8 mouse cellular contexts compared by ENCODE assay signal in the genomic region with DNA sequence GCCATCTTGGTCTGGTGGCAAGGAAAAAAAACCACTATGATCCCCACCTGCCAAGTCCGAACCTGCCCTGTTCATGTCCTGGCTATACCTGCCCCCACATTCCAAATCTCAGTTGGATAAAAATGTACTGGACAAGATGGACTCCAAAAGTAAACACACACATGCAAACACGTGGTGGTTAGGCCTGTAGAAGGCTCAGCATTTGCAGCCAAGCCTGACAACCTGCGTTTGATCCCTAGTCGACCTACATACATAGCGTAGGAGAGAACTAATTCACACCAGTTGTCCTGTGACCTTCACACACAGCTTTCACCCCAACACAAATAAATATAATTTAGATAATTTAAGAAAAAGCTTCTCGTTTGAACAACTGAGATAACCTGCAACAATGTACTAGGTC. TPM values are rescaled to one million over a fixed set of nuclear protein-coding genes. Genes with fewer than 3 reads are reported as not detected.
DNase-seq lines count a peak whose midpoint lies in the region; ATAC-seq and TF ChIP-seq lines count a peak whose summit lies in the region.

No protein-coding gene starts in this region.

- peak overlapping the region; percentile 46; the same call in 1 of the 2 replicates for H3K4me3 ChIP-seq in heart, embryonic 12.5 days
- H3K4me3 ChIP-seq in heart, adult 2 months, result no peak overlapping the region; the same call in 1 of the 2 replicates
- H3K4me3 ChIP-seq in C2C12 (ENCODE audit: insufficient read depth, poor library complexity, severe bottlenecking), result peak overlapping the region; percentile 6
- H3K4me3 ChIP-seq in forebrain, embryonic 12.5 days (replicated peaks), result peak overlapping the region; percentile 13; the same call in 1 of the 2 replicates
- H3K4me3 ChIP-seq in liver, embryonic 12.5 days, result no peak overlapping the region

- H3K27ac ChIP-seq in heart, embryonic 12.5 days (ENCODE audit: poor library complexity, severe bottlenecking), result no peak overlapping the region
- no peak overlapping the region for H3K27ac ChIP-seq in heart, adult 2 months
- no peak overlapping the region for H3K27ac ChIP-seq in forebrain, embryonic 12.5 days
- no peak overlapping the region for H3K27ac ChIP-seq in liver, embryonic 12.5 days

- H3K4me1 ChIP-seq in heart, embryonic 12.5 days (replicated peaks), result peaks cover 30% of the 10 kb centered on the region
- H3K4me1 ChIP-seq in heart, adult 2 months (ENCODE audit: control insufficient read depth, insufficient read depth, low read length), result peaks cover 3% of the 10 kb centered on the region; the same call in 1 of the 2 replicates
- H3K4me1 ChIP-seq in forebrain, embryonic 12.5 days, result peaks cover 26% of the 10 kb centered on the region
- H3K4me1 ChIP-seq in liver, embryonic 12.5 days, result peaks cover 44% of the 10 kb centered on the region

- no peaks in the 10 kb centered on the region for H3K36me3 ChIP-seq in heart, embryonic 12.5 days
- H3K36me3 ChIP-seq in heart, adult 2 months (ENCODE audit: control insufficient read depth, insufficient read depth, low read length), result no peaks in the 10 kb centered on the region
- no peaks in the 10 kb centered on the region for H3K36me3 ChIP-seq in C2C12 (ENCODE audit: control insufficient read depth, insufficient read depth)
- no peaks in the 10 kb centered on the region for H3K36me3 ChIP-seq in forebrain, embryonic 12.5 days (replicated peaks)
- no peaks in the 10 kb centered on the region for H3K36me3 ChIP-seq in liver, embryonic 12.5 days

- no peak for DNase-seq in heart, adult 2 months
- DNase-seq in left cerebral cortex, postnatal 10 days (ENCODE audit: extremely low spot score in 1 of 2, low spot score in 2 of 2), result no peak
- DNase-seq in adrenal gland, postnatal 14 days, result no peak
- no peak for DNase-seq in lung, postnatal 10 days

- H3ac ChIP-seq in C2C12 (ENCODE audit: control insufficient read depth, insufficient read length, low read depth), result no peak overlapping the region

- no peaks in the 10 kb centered on the region for H3K9me3 ChIP-seq in heart, embryonic 12.5 days (replicated peaks)
- no peaks in the 10 kb centered on the region for H3K9me3 ChIP-seq in forebrain, embryonic 12.5 days
- H3K9me3 ChIP-seq in liver, embryonic 12.5 days (replicated peaks), result no peaks in the 10 kb centered on the region

- TF ChIP-seq POLR2A in heart, adult 2 months (IDR thresholded peaks at IDR 0.05; ENCODE audit: insufficient read depth, low read depth, low read length), result no peak

- H3K79me3 ChIP-seq in C2C12 (ENCODE audit: low read depth), result no peaks in the 10 kb centered on the region

- no peak overlapping the region for H3K9ac ChIP-seq in heart, embryonic 12.5 days
- no peak overlapping the region for H3K9ac ChIP-seq in heart, adult 2 months (ENCODE audit: low read depth, low read length)
- no peak overlapping the region for H3K9ac ChIP-seq in forebrain, embryonic 12.5 days
- no peak overlapping the region for H3K9ac ChIP-seq in liver, embryonic 12.5 days

- H3K27me3 ChIP-seq in heart, embryonic 12.5 days (replicated peaks), result peaks cover 36% of the 10 kb centered on the region
- H3K27me3 ChIP-seq in heart, adult 2 months (ENCODE audit: control insufficient read depth, insufficient read depth, low read length), result peaks cover 12% of the 10 kb centered on the region
- H3K27me3 ChIP-seq in C2C12 (ENCODE audit: control insufficient read depth, insufficient read depth, insufficient read length), result no peaks in the 10 kb centered on the region
- peaks cover 76% of the 10 kb centered on the region for H3K27me3 ChIP-seq in forebrain, embryonic 12.5 days
- peaks cover 40% of the 10 kb centered on the region for H3K27me3 ChIP-seq in liver, embryonic 12.5 days (replicated peaks)

- H3K79me2 ChIP-seq in heart, adult 2 months (replicated peaks; ENCODE audit: control insufficient read depth, insufficient read depth, low read length), result no peaks in the 10 kb centered on the region
- no peaks in the 10 kb centered on the region for H3K79me2 ChIP-seq in C2C12 (ENCODE audit: control insufficient read depth, insufficient read depth)

- no peak for TF ChIP-seq CTCF in heart, adult 2 months (IDR thresholded peaks at IDR 0.05)
- no peak for TF ChIP-seq CTCF in C2C12 (IDR thresholded peaks at IDR 0.05; ENCODE audit: control insufficient read depth, insufficient read depth, insufficient read length)

- ATAC-seq in heart, embryonic 12.5 days (ENCODE audit: insufficient number of reproducible peaks, low FRiP score), result no peak
- no peak for ATAC-seq in forebrain, embryonic 12.5 days (ENCODE audit: low FRiP score)
- no peak for ATAC-seq in liver, embryonic 12.5 days

- intact Hi-C loops in heart, adult 2 months (cut with DNase I), result loop anchor here (2.0 kb wide), 1 partner anchor 24 kb away; a partner anchor contains a TSS
- intact Hi-C loops in left cerebral cortex, postnatal 10 days (cut with DNase I), result no loop called here

- TF ChIP-seq EP300 in heart, adult 2 months (IDR thresholded peaks at IDR 0.05; ENCODE audit: insufficient read depth, low read depth, low read length), result no peak

- H3K4me2 ChIP-seq in heart, embryonic 12.5 days, result peak overlapping the region; percentile 72
- peak overlapping the region; percentile 68 for H3K4me2 ChIP-seq in forebrain, embryonic 12.5 days
- peak overlapping the region; percentile 86 for H3K4me2 ChIP-seq in liver, embryonic 12.5 days

- 54% methylated on average over 6 of the region's 6 CpGs for WGBS in heart, embryonic 12.5 days
- WGBS in heart, adult 2 months, result 47% methylated on average over 6 of the region's 6 CpGs
- WGBS in forebrain, embryonic 12.5 days, result 61% methylated on average over 6 of the region's 6 CpGs
- WGBS in liver, embryonic 12.5 days (ENCODE audit: insufficient replicate concordance), result 49% methylated on average over 6 of the region's 6 CpGs

TF ChIP-seq in C2C12, 6 proteins besides CTCF, POLR2A, EP300 and RAD21:
- TF ChIP-seq MYOD1 (IDR thresholded peaks at IDR 0.05; ENCODE audit: control insufficient read depth, insufficient read length, low read depth) (no peak), MAX (IDR thresholded peaks at IDR 0.05) (no peak), CEBPB (IDR thresholded peaks at IDR 0.05; ENCODE audit: low read depth) (no peak), USF1 (IDR thresholded peaks at IDR 0.05; ENCODE audit: low read depth) (no peak), FOSL1 (IDR thresholded peaks at IDR 0.05; ENCODE audit: insufficient read depth, low read length, poor library complexity, severe bottlenecking) (no peak), MYOG (IDR thresholded peaks at IDR 0.05; ENCODE audit: control insufficient read depth, extremely low read depth, insufficient read length) (no peak)
TF ChIP-seq in C2C12: peak in this region for 0.

RNA-seq across cellular contexts. Expression of a gene that starts 3.5 kb away (rescaled TPM):
- 1.2 and 1.5 TPM in 2 replicates for polyA plus RNA-seq in heart, embryonic 12.5 days (2016; fragmentation: Nextera tagmentation; extraction: Ambion mirVana)
- total RNA-seq in heart, adult 2 months (2021), result under 1 TPM in 1 of 2 experiments, not detected in 1; 0.52 TPM
- polyA plus RNA-seq in heart, adult 2 months (2012; rRNA removed), result not detected in 2 replicates
- not detected for polyA plus RNA-seq in C2C12 (2012; fragmentation: generic; extraction: Trizol)
- 1.5 TPM in 1 of 2 replicates, not detected in the other for polyA plus RNA-seq in forebrain, embryonic 12.5 days (2016; fragmentation: Nextera tagmentation; extraction: Ambion mirVana)
- polyA plus RNA-seq in liver, embryonic 12.5 days (2016; fragmentation: Nextera tagmentation; extraction: Ambion mirVana), result not detected in 2 replicates
- not detected for total RNA-seq in left cerebral cortex, postnatal 10 days (2021)
- total RNA-seq in adrenal gland, postnatal 14 days (2021), result 1.8 TPM in 2 replicates

RNA-seq across cellular contexts. Expression of a gene that starts 4.9 kb away (rescaled TPM):
- 35.4 and 39.4 TPM in 2 replicates for polyA plus RNA-seq in heart, embryonic 12.5 days (2016; fragmentation: Nextera tagmentation; extraction: Ambion mirVana)
- 1 to 10 TPM; 4.6 to 7.1 TPM for total RNA-seq in heart, adult 2 months (2021)
- 17.3 and 20.2 TPM in 2 replicates for polyA plus RNA-seq in heart, adult 2 months (2012; rRNA removed)
- polyA plus RNA-seq in C2C12 (2012; fragmentation: generic; extraction: Trizol), result 27.6 TPM
- polyA plus RNA-seq in forebrain, embryonic 12.5 days (2016; fragmentation: Nextera tagmentation; extraction: Ambion mirVana), result 77.1 and 81.2 TPM in 2 replicates
- 32.1 and 36.1 TPM in 2 replicates for polyA plus RNA-seq in liver, embryonic 12.5 days (2016; fragmentation: Nextera tagmentation; extraction: Ambion mirVana)
- 10 to 100 TPM; 24.7 to 27.9 TPM for total RNA-seq in left cerebral cortex, postnatal 10 days (2021)
- total RNA-seq in adrenal gland, postnatal 14 days (2021), result 16.1 and 26.1 TPM in 2 replicates

RNA-seq across cellular contexts. Expression of a gene that starts 23.3 kb away (rescaled TPM):
- 53.9 and 57.1 TPM in 2 replicates for polyA plus RNA-seq in heart, embryonic 12.5 days (2016; fragmentation: Nextera tagmentation; extraction: Ambion mirVana)
- total RNA-seq in heart, adult 2 months (2021), result 100 to 1,000 TPM; 187 to 221 TPM
- 349 and 374 TPM in 2 replicates for polyA plus RNA-seq in heart, adult 2 months (2012; rRNA removed)
- polyA plus RNA-seq in C2C12 (2012; fragmentation: generic; extraction: Trizol), result 22.9 TPM
- polyA plus RNA-seq in forebrain, embryonic 12.5 days (2016; fragmentation: Nextera tagmentation; extraction: Ambion mirVana), result 12.4 and 16.5 TPM in 2 replicates
- polyA plus RNA-seq in liver, embryonic 12.5 days (2016; fragmentation: Nextera tagmentation; extraction: Ambion mirVana), result 5.7 TPM in 2 replicates
- 10 to 100 TPM; 52.3 to 57.5 TPM for total RNA-seq in left cerebral cortex, postnatal 10 days (2021)
- 122 and 126 TPM in 2 replicates for total RNA-seq in adrenal gland, postnatal 14 days (2021)

Comparison
In these comparisons a context has a peak if more than half of its experiments do, and no peak if none do; other contexts are left out.
1. H3K4me3 ChIP-seq: peak in heart, embryonic 12.5 days (single experiment), C2C12 (single experiment) and forebrain, embryonic 12.5 days (single experiment); none in heart, adult 2 months (single experiment) and liver, embryonic 12.5 days (single experiment).
2. Peak in every context shown above with its lines, with median percentiles within 50 percentile points of each other: H3K4me2 ChIP-seq.